Mouse (Mus musculus) kidney, postnatal 0 days (tissue): ENCODE data around the gene Fbxw10. TPM values are rescaled to one million over a fixed set of nuclear protein-coding genes. Genes with fewer than 3 reads are reported as not detected.

Source experiments
- ATAC-seq: fragments of 200-750 bp; cut with Nextera tagmentation; replicated peaks from 2 replicates; pipeline ENCODE4 v1.8.0; 2017; ENCODE audit warnings: low read depth, moderate number of reproducible peaks, moderate TSS enrichment, moderate library complexity; ENCODE audit not compliant: low FRiP score
- DNase-seq: peaks from one replicate; pipeline ENCODE4 v3.0.0-alpha.2; 2016; ENCODE audit warnings: low spot score
- H3K27ac ChIP-seq: fragments of 300-500 bp; sonication (generic); 2 replicates; pipeline ENCODE4 v1.5.1; 2014; ENCODE audit warnings: mild to moderate bottlenecking
- H3K27me3 ChIP-seq: fragments of 300-500 bp; sonication (generic); 2 replicates; pipeline ENCODE4 v1.6.1; 2014; ENCODE audit warnings: low read length, mixed read lengths; ENCODE audit not compliant: insufficient read depth
- H3K36me3 ChIP-seq: fragments of 300-500 bp; sonication (generic); 2 replicates; pipeline ENCODE4 v1.6.1; 2014; ENCODE audit warnings: low read length, mixed read lengths; ENCODE audit not compliant: insufficient read depth
- H3K4me1 ChIP-seq: fragments of 300-500 bp; sonication (generic); replicated peaks from 2 replicates; pipeline ENCODE4 v1.6.1; 2014; ENCODE audit warnings: antibody characterized with exemption, low read length, mixed read lengths; ENCODE audit not compliant: insufficient read depth
- H3K4me2 ChIP-seq: fragments of 300-500 bp; sonication (generic); 2 replicates; pipeline ENCODE4 v1.6.1; 2014; ENCODE audit warnings: mild to moderate bottlenecking, low read length, moderate library complexity, mixed read lengths
- H3K4me3 ChIP-seq: fragments of 300-500 bp; sonication (generic); replicated peaks from 2 replicates; pipeline ENCODE4 v1.5.1; 2014; ENCODE audit warnings: low read depth, low read length
- H3K9ac ChIP-seq: fragments of 300-500 bp; sonication (generic); 2 replicates; pipeline ENCODE4 v1.6.1; 2014; ENCODE audit warnings: low read depth, low read length
- H3K9me3 ChIP-seq: fragments of 300-500 bp; sonication (generic); replicated peaks from 2 replicates; pipeline ENCODE4 v1.6.1; 2016; ENCODE audit warnings: low read length, inconsistent platforms, mixed read lengths
- CTCF ChIP-seq: IDR thresholded peaks from 2 replicates; pipeline ENCODE4 v1.5.1; 2016; ENCODE audit warnings: antibody characterized with exemption, low read depth, mild to moderate bottlenecking, moderate library complexity
- WGBS: fragments of 180-500 bp; shearing (Covaris S2); extraction: QIAGEN DNeasy Blood & Tissue Kit; methylation state at CpG from one replicate; pipeline ENCODE4 v1.1.7; 2014; 5-methylcytosine and 5-hydroxymethylcytosine counted together
- polyA plus RNA-seq: library from polyadenylated mRNA; unstranded; fragments of >200 nt; fragmentation: Nextera tagmentation; extraction: Ambion mirVana; gene quantifications from 2 replicates; pipeline ENCODE4 v1.2.1, GENCODE M21; 2015

Fbxw10 gene
- polyA plus RNA-seq, 1 experiment from 2014 or later = 0.53 TPM

DNA sequence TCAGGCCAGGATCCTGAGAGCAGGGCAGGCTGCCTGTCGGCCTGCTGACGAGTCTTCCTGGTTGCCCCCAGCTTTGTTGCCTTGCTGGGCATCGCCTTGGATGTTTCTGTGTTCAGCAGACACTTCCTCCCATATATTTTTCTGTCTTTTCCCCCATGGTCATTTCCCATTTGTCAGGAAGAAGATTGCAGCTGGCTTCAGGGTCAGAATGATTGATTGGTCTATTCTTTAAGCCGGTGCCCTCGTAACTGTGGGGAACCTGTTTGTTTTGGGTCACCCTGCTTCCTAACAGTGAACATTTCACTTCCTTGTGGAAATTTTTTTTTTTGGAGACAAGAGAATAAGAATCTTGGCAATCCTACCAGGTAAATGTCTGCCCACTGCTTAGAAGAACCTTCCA lies 38.5 kb downstream of the Fbxw10 start:
- DNase-seq (peak; percentile 50), ATAC-seq (no peak)
- TF ChIP-seq CTCF = no peak
- Histone ChIP-seq H3K4me3 (no peak overlapping the region), H3K9ac (no peak overlapping the region), H3K27ac (no peak overlapping the region), H3K9me3 (no peaks in the 10 kb centered on the region), H3K4me1 (no peaks in the 10 kb centered on the region), H3K27me3 (no peaks in the 10 kb centered on the region), H3K36me3 (peaks cover 35% of the 10 kb centered on the region), H3K4me2 (no peak overlapping the region)
- WGBS = 61% methylated on average over 5 of the region's 5 CpGs

DNA sequence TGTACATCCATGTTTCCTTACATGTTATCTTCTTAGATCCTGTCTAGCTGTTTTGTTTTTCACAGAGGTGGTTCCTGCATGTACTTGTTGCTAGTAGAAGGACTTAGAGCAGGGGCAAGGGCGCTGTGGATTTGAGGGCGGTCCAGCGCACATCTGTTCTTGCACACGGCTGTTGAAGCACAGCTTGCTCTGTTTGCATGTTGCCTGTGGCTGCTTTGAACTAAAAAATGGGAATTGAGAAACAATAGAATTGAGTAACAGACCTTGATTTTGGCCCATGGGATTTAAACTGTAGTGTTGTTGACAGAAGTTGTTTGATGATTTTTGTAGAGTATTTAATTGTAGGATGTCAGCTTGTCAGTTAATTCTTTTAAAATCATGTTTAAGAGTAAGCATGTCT lies 43.9 kb downstream of the Fbxw10 start:
- H3K9me3 ChIP-seq = no peaks in the 10 kb centered on the region
- ATAC-seq (no peak), DNase-seq (no peak)
- 81% methylated on average over 4 of the region's 4 CpGs for WGBS
- H3K27me3 ChIP-seq = no peaks in the 10 kb centered on the region
- H3K4me2 ChIP-seq = no peak overlapping the region
- no peak overlapping the region for H3K9ac ChIP-seq
- TF ChIP-seq CTCF = no peak
- no peak overlapping the region for H3K27ac ChIP-seq
- H3K4me1 ChIP-seq = no peaks in the 10 kb centered on the region
- H3K36me3 ChIP-seq = peaks cover 38% of the 10 kb centered on the region
- H3K4me3 ChIP-seq = no peak overlapping the region

DNA sequence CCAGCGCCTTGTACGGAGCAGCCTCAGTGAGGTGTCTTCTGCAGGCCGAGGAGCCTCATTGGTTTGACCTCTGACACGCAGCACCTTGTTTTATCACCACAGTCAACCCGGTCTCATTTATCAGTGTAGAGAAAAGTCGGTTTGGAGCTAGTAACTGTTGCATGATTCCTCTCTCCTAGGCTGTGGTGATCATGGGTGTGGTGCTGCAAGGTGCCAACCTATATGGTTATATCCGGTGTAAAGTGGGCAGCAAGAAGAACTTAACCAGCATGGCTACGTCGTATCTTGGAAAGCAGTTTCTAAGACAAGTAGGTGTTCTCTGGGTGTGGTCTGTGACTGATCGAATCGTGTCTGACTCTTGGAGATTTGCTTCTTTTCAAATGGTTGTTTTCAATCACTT lies 44.9 kb downstream of the Fbxw10 start:
- H3K9me3 ChIP-seq = no peaks in the 10 kb centered on the region
- H3K36me3 ChIP-seq = peaks cover 32% of the 10 kb centered on the region; the same call in 1 of the 2 replicates
- H3K4me3 ChIP-seq = no peak overlapping the region
- WGBS = 91% methylated on average over 11 of the region's 11 CpGs
- no peaks in the 10 kb centered on the region for H3K4me1 ChIP-seq
- no peak overlapping the region for H3K9ac ChIP-seq
- H3K4me2 ChIP-seq = no peak overlapping the region
- DNase-seq (no peak), ATAC-seq (no peak)
- no peak overlapping the region for H3K27ac ChIP-seq
- no peaks in the 10 kb centered on the region for H3K27me3 ChIP-seq
- no peak for TF ChIP-seq CTCF

DNA sequence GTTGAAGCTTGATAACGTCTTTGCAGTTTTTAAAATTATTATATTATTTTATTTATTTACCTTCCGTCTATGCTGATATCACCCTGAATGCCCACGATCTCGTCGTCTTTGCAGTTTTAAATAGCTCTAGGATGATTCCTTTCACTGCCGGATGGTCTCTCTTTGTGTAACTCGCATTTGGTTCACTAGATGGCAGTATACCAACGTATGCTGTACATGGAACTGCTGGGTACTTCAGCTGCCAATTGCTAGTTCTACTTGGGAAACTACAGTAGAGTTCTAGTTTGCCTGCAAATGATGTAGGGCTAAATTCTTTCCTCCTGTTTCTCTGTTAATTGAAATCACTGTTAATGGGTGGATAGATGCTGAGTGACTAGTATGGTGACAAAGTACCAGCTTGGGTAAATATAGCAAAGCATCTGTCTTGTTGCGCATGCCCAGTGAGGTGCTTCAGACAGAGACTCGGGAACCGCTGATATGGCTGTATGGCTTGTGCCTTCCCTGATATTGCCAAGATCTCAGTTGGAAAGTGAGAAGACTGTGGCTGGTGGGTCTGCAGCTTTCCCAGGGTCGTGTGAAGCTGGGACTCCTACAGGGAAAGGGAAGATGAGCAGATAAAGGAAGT lies 54.9 kb downstream of the Fbxw10 start:
- Histone ChIP-seq H3K4me1 (no peaks in the 10 kb centered on the region), H3K36me3 (no peaks in the 10 kb centered on the region), H3K27ac (no peak overlapping the region), H3K4me3 (no peak overlapping the region), H3K9me3 (no peaks in the 10 kb centered on the region), H3K27me3 (no peaks in the 10 kb centered on the region), H3K4me2 (no peak overlapping the region), H3K9ac (no peak overlapping the region)
- DNase-seq = peak; percentile 93
- TF ChIP-seq CTCF = peak; percentile 91
- ATAC-seq = no peak
- WGBS = 33% methylated on average over 12 of the region's 12 CpGs

DNA sequence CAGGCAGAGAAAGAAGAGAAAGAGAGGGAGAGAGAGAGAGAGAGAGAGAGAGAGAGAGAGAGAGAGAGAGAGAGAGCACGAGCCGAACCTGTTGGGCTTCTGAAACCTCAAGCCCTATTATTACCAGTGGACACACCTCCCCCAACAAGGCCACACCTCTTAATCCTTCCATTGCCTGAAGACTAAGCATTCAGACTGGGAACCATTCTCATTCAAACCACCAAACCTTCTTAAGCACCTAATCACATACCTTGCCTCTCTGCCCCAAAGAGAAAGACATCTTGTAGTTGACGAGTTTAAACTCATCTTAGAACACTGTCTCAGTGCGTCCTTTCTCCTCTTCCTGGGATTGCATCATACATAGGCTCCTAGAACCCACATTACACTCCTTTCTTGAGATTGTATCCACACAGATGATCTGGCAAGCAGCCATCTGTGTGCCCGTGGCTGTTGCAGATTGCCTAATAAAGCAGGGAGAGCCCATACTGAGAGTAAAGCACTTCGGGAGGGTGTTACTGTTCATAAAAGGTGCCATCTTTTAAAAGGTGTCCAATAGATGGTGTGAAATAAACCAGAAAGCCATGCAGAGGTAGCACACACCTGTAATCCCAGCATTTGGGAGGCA lies 57.1 kb downstream of the Fbxw10 start:
- Histone ChIP-seq H3K4me2 (no peak overlapping the region), H3K27me3 (no peaks in the 10 kb centered on the region), H3K27ac (no peak overlapping the region), H3K36me3 (no peaks in the 10 kb centered on the region), H3K9ac (no peak overlapping the region), H3K4me3 (no peak overlapping the region), H3K4me1 (no peaks in the 10 kb centered on the region), H3K9me3 (no peaks in the 10 kb centered on the region)
- TF ChIP-seq CTCF = no peak
- DNase-seq = no peak
- 75% methylated on average over 6 of the region's 6 CpGs for WGBS
- ATAC-seq = no peak

DNA sequence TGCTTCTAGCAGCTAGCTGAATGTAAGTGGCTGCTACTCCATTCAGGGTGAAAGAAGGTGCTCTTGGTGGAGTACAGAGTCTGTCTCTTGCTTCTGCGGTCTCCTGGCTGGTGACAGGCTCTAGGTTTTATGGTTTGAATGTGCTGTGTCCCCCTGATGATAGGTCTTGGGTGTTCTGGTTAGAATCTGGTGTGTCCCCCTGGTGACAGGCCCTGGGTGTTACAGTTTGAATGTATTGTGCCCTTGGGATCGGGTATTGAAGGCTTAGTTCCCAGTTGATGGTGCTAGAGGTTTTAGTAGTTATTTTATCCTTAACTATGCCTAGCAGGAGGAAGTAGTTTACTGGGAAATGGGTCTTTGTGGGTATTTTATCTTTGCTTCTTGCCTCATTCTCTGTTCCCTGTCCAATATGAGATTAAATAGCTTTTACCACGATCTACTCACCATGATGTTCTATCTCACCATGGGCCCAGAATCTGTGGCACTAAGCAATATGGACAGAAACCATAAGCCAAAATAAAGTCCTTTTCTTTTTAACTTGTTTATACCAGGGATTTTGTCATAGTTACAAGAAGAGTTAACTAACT lies 62.9 kb downstream of the Fbxw10 start:
- H3K4me1 ChIP-seq = no peaks in the 10 kb centered on the region
- ATAC-seq (no peak), DNase-seq (peak; percentile 7)
- H3K9me3 ChIP-seq = no peaks in the 10 kb centered on the region
- no peak overlapping the region for H3K9ac ChIP-seq
- H3K4me2 ChIP-seq = no peak overlapping the region
- H3K27me3 ChIP-seq = no peaks in the 10 kb centered on the region
- no peak overlapping the region for H3K4me3 ChIP-seq
- H3K27ac ChIP-seq = no peak overlapping the region
- peak; percentile 41 for TF ChIP-seq CTCF
- H3K36me3 ChIP-seq = no peaks in the 10 kb centered on the region
- WGBS = 72% methylated on average over 3 of the region's 3 CpGs
